Mouse (Mus musculus) ES-E14 (cell line): ENCODE data around the gene Flywch2. TPM values are rescaled to one million over a fixed set of nuclear protein-coding genes. Genes with fewer than 3 reads are reported as not detected.

ENCODE experiments used
- DNase-seq: peaks from one replicate; pipeline ENCODE4 v3.0.0-alpha.2; 2013; ENCODE audit warnings: low read depth, low spot score
- H3K27ac ChIP-seq: 2 replicates; pipeline ENCODE4 v1.5.1; 2012; ENCODE audit warnings: low read depth, mild to moderate bottlenecking, low read length, moderate library complexity, mixed read lengths; ENCODE audit not compliant: poor library complexity, insufficient read depth, severe bottlenecking
- H3K36me3 ChIP-seq: 2 replicates; pipeline ENCODE4 v1.6.1; 2012; ENCODE audit warnings: mild to moderate bottlenecking, low read length, moderate library complexity, mixed read lengths; ENCODE audit not compliant: control insufficient read depth, poor library complexity, insufficient read depth, severe bottlenecking
- H3K4me1 ChIP-seq, 2 experiments: fragments of 150-350 bp in 1 of 2; sonication (generic) in 1 of 2; 2 replicates each; pipeline ENCODE4 v1.6.1; 2012; ENCODE audit warnings: low read length in 2 of 2, mild to moderate bottlenecking in 1 of 2, mixed read lengths in 1 of 2; ENCODE audit not compliant: control insufficient read depth in 2 of 2, insufficient read depth in 2 of 2, poor library complexity in 1 of 2
- H3K4me3 ChIP-seq, 2 experiments: fragments of 150-350 bp in 1 of 2; sonication (generic) in 1 of 2; 2 replicates each; pipeline ENCODE4 v1.5.1; 2012; ENCODE audit warnings: low read length in 2 of 2, low read depth in 1 of 2, mild to moderate bottlenecking in 1 of 2, mixed read lengths in 1 of 2; ENCODE audit not compliant: insufficient read depth in 1 of 2, poor library complexity in 1 of 2, severe bottlenecking in 1 of 2
- H3K9ac ChIP-seq: 2 replicates; pipeline ENCODE4 v1.6.1; 2012; ENCODE audit warnings: low read depth, mild to moderate bottlenecking, low read length, mixed read lengths; ENCODE audit not compliant: poor library complexity, insufficient read depth, severe bottlenecking
- H3K9me3 ChIP-seq: fragments of 150-350 bp; sonication (generic); 2 replicates; pipeline ENCODE4 v1.6.1; 2012; ENCODE audit warnings: low read depth, mild to moderate bottlenecking, low read length; ENCODE audit not compliant: control insufficient read depth, insufficient read depth
- CHD2 ChIP-seq: IDR thresholded peaks from 2 replicates; pipeline ENCODE4 v1.6.1; 2014; ENCODE audit warnings: mild to moderate bottlenecking, low read depth, low read length, inconsistent platforms
- HCFC1 ChIP-seq: IDR thresholded peaks from 2 replicates; pipeline ENCODE4 v1.6.1; 2012; ENCODE audit warnings: low read length, inconsistent platforms, borderline replicate concordance; ENCODE audit not compliant: insufficient read depth
- MAFK ChIP-seq: IDR thresholded peaks from 2 replicates; pipeline ENCODE4 v1.6.1; 2014; ENCODE audit warnings: mild to moderate bottlenecking, low read depth, low read length, inconsistent platforms; ENCODE audit not compliant: insufficient read depth
- ZC3H11A ChIP-seq: IDR thresholded peaks from 2 replicates; pipeline ENCODE4 v1.6.1; 2012; ENCODE audit warnings: low read depth, mild to moderate bottlenecking, inconsistent platforms, low read length, borderline replicate concordance
- ZNF384 ChIP-seq: IDR thresholded peaks from 2 replicates; pipeline ENCODE4 v1.6.1; 2012; ENCODE audit warnings: low read depth, low read length, inconsistent platforms
- in situ Hi-C, 2 experiments: fragments of 600-800 bp; cut with MboI; formaldehyde crosslinking; loops; one replicate each; pipeline ENCODE4 v1.15.1; 2025; ENCODE audit warnings: low sequenced_read_pairs in 2 of 2, inconsistent platforms in 1 of 2; ENCODE audit not compliant: unreplicated experiment in 2 of 2
- total RNA-seq: library from RNA; depleted of rRNA; stranded (reverse); fragments of 300-350 nt; gene quantifications from 2 replicates; pipeline ENCODE4 v1.2.3, GENCODE M21; 2012; rRNA removed

Gene Flywch2
- total RNA-seq, 1 experiment: 8.0 TPM

GRCm38 (mm10) chr17:23738836-23739201 is 47.1 kb downstream of the Flywch2 start:
- H3K4me3 ChIP-seq: peak overlapping the region in 1 of 2 experiments; percentile 80; a peak in 2 of 4 replicates
- no peak overlapping the region for H3K9ac ChIP-seq
- in situ Hi-C loops: no loop called here
- no peak for DNase-seq
- H3K9me3 ChIP-seq: no peaks in the 10 kb centered on the region
- TF ChIP-seq ZNF384 (no peak), ZC3H11A (no peak), HCFC1 (no peak), MAFK (no peak), CHD2 (no peak)
- peaks cover 6% of the 10 kb centered on the region; the same call in 1 of the 2 replicates for H3K36me3 ChIP-seq
- peaks cover 0 to 12% of the 10 kb centered on the region in 2 experiments; a peak in 1 of 4 replicates for H3K4me1 ChIP-seq
- H3K27ac ChIP-seq: no peak overlapping the region

- H3K4me1 ChIP-seq: peaks cover 0 to 12% of the 10 kb centered on the region in 2 experiments; a peak in 1 of 4 replicates
- in situ Hi-C loops: no loop called here
- H3K27ac ChIP-seq: no peak overlapping the region
- H3K36me3 ChIP-seq: peaks cover 6% of the 10 kb centered on the region; the same call in 1 of the 2 replicates
- DNase-seq: no peak
- H3K9ac ChIP-seq: no peak overlapping the region
- TF ChIP-seq MAFK: 0 out of 2 replicates have a peak, but pooled peaks have one; percentile 9
- no peak for TF ChIP-seq ZC3H11A
- no peak for TF ChIP-seq ZNF384
- H3K9me3 ChIP-seq: no peaks in the 10 kb centered on the region
- no peak overlapping the region for H3K4me3 ChIP-seq
Observed at GRCm38 (mm10) chr17:23737493-23738445, 48.1 kb downstream of the Flywch2 start.

- no peak for TF ChIP-seq CHD2
- TF ChIP-seq ZNF384: no peak
- TF ChIP-seq MAFK: no peak
- Histone ChIP-seq H3K36me3 (peaks cover 10% of the 10 kb centered on the region; the same call in 1 of the 2 replicates), H3K9me3 (no peaks in the 10 kb centered on the region), H3K4me1 (peaks cover 0 to 7% of the 10 kb centered on the region in 2 experiments; a peak in 1 of 4 replicates), H3K9ac (no peak overlapping the region), H3K27ac (no peak overlapping the region), H3K4me3 (no peak overlapping the region)
- DNase-seq: no peak
- in situ Hi-C loops: no loop called here
Observed at GRCm38 (mm10) chr17:23734341-23734740, 51.5 kb downstream of the Flywch2 start.

- peaks cover 4 to 5% of the 10 kb centered on the region in 2 experiments; a peak in 1 of 4 replicates for H3K4me1 ChIP-seq
- no peak for DNase-seq
- H3K9me3 ChIP-seq: no peaks in the 10 kb centered on the region
- peaks cover 6% of the 10 kb centered on the region; the same call in 1 of the 2 replicates for H3K36me3 ChIP-seq
- H3K27ac ChIP-seq: no peak overlapping the region
- in situ Hi-C loops: no loop called here
- TF ChIP-seq MAFK: no peak
- no peak for TF ChIP-seq CHD2
- TF ChIP-seq ZC3H11A: no peak
- no peak for TF ChIP-seq HCFC1
- TF ChIP-seq ZNF384: no peak
- no peak overlapping the region for H3K4me3 ChIP-seq
- no peak overlapping the region for H3K9ac ChIP-seq
Observed at GRCm38 (mm10) chr17:23730441-23730840, 55.4 kb downstream of the Flywch2 start.

Other genes starting within 250 kb of the Flywch2 start
- 8.4 and 8.8 TPM in 2 replicates for gene Zfp213, start 221.8 kb downstream of the Flywch2 start, total RNA-seq
- gene Zfp13, start 186.6 kb downstream of the Flywch2 start, total RNA-seq: 19.9 and 26.9 TPM in 2 replicates
- gene Zscan10, start 185.2 kb downstream of the Flywch2 start, total RNA-seq: 62.5 and 93.1 TPM in 2 replicates
- gene Mmp25, start 140.8 kb downstream of the Flywch2 start, total RNA-seq: 4.7 and 4.9 TPM in 2 replicates
- gene Bicdl2, start 125.6 kb downstream of the Flywch2 start, total RNA-seq: 1.1 and 2.9 TPM in 2 replicates
- gene Hcfc1r1, start 112.5 kb downstream of the Flywch2 start, total RNA-seq: 26.4 and 36.4 TPM in 2 replicates
- gene Thoc6, start 112.2 kb downstream of the Flywch2 start, total RNA-seq: 53.7 and 64.9 TPM in 2 replicates
- gene Tnfrsf12a, start 108.6 kb downstream of the Flywch2 start, total RNA-seq: 101 and 138 TPM in 2 replicates
- 72.7 and 199 TPM in 2 replicates for gene Cldn6, start 106.8 kb downstream of the Flywch2 start, total RNA-seq
- 3.7 and 5.7 TPM in 2 replicates for gene Cldn9, start 102.1 kb downstream of the Flywch2 start, total RNA-seq
- gene 1520401A03Rik, start 63.3 kb downstream of the Flywch2 start, total RNA-seq: 0.04 and 1.0 TPM in 2 replicates
- gene Pkmyt1, start 59.7 kb downstream of the Flywch2 start, total RNA-seq: 24.1 and 41.3 TPM in 2 replicates
- gene Paqr4, start 45.2 kb downstream of the Flywch2 start, total RNA-seq: 2.8 and 4.0 TPM in 2 replicates
- gene Kremen2, start 40.2 kb downstream of the Flywch2 start, total RNA-seq: 2.5 and 4.3 TPM in 2 replicates
- 31.6 and 35.1 TPM in 2 replicates for gene Flywch1, start 14.5 kb downstream of the Flywch2 start, total RNA-seq
- gene Srrm2, start 4.5 kb upstream of the Flywch2 start, total RNA-seq: 192 and 230 TPM in 2 replicates
- gene Elob, start 43.1 kb upstream of the Flywch2 start, total RNA-seq: 651 and 726 TPM in 2 replicates
- 0.45 and 0.95 TPM in 2 replicates for gene Prss33, start 50.0 kb upstream of the Flywch2 start, total RNA-seq
- 0.26 and 0.31 TPM in 2 replicates for gene Prss32, start 57.8 kb upstream of the Flywch2 start, total RNA-seq
- 6.8 and 11.0 TPM in 2 replicates for gene Prss41, start 58.1 kb upstream of the Flywch2 start, total RNA-seq
- gene Prss21, start 82.0 kb upstream of the Flywch2 start, total RNA-seq: not detected in 2 replicates
- gene Dcpp1, start 94.8 kb upstream of the Flywch2 start, total RNA-seq: not detected in 2 replicates
- gene Dcpp2, start 94.8 kb upstream of the Flywch2 start, total RNA-seq: not detected in 2 replicates
- not detected in 2 replicates for gene Dcpp3, start 131.4 kb upstream of the Flywch2 start, total RNA-seq
- not detected in 2 replicates for gene Sbp, start 155.6 kb upstream of the Flywch2 start, total RNA-seq
- gene Sbpl, start 169.2 kb upstream of the Flywch2 start, total RNA-seq: not detected in 2 replicates
- not detected in 2 replicates for gene Prss30, start 194.5 kb upstream of the Flywch2 start, total RNA-seq
- gene Prss22, start 212.0 kb upstream of the Flywch2 start, total RNA-seq: 0.85 and 1.5 TPM in 2 replicates